Mouse (Mus musculus): ENCODE results near the gene Tspan18. TPM values are rescaled to one million over a fixed set of nuclear protein-coding genes. Genes with fewer than 3 reads are reported as not detected.

Tspan18 gene
- total RNA-seq, 2 experiments from 2014 or later, result 15.6 to 18.9 TPM

DNA sequence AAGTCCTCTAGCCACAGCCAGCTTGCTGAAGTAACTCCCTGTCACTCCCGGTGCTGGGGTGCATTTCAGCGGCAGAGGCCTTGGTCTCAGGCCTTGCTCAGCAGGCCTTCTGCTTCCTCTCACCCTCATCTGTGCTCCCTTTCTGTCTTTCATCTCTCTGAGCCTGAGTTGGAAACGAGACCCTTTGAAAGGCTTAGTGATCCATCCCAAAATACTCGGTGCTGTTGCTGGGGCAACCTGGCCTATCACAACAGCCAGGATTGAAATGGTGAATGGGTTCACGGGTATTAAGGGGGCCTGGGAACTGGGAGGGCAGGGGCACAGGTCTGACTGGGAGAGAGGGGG lies 105.9 kb downstream of the Tspan18 start:
- intact Hi-C loops (cut with DNase I), result loop anchor here (5.0 to 10.0 kb wide), 3 partner anchors 34 to 556 kb away; no protein-coding TSS in a partner anchor
- DNase-seq (ENCODE audit: low spot score), result no peak

GRCm38 (mm10) chr2:93227713-93228479 lies 106.4 kb downstream of the Tspan18 start:
- intact Hi-C loops (cut with DNase I), result loop anchor here (1.0 to 10.0 kb wide), 5 partner anchors 34 to 557 kb away; no protein-coding TSS in a partner anchor
- no peak for DNase-seq (ENCODE audit: low spot score)

DNA sequence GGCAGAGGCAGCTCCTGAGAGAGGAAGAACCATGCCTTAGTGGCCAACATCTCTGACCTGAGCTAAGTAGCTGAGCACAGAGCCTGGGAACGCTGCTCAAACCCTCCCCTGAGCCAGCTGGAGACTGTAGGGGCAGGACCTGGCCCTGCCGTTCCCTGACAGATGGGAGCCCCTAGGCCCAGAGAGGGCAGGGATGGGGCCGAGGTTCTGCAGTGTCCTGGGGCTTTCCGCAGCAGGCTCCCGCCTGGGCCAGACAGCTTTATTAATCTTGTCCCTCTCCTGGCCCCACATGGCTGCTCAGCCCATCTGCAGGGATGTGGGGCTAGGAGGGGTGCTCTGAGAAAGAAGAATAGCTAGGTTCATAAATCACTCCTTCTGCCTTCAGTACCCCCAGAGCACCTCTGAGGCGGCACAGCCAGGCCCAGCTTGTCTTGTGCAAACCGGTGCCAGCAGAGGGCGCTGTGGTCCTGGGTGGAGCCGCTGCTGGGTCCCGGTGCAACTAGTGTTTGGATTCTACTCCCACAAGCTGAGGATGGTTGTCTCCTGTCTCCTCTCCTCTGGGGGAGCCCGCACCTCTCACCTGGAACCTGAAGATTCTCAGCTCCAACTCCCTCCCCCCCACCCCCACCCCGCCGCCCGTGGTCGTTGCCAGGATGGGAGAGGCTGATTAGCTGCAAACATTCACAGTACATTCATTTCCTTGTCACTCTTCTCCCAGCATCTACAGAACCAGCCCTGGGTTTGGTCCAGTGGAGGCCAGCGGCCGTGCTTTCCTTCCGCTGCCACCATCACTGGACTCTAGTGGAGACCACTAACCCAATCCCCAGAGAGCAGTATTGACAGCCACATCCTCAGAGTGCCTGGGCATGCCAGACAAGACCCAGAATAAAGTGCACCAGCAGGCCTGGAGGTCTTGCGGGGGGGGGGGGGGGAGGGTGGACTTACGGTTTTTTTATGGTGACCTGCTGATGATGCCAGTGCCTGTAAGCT lies 107.4 kb downstream of the Tspan18 start:
- intact Hi-C loops (cut with DNase I), result loop anchor here (1.0 to 10.0 kb wide), 5 partner anchors 35 to 558 kb away; no protein-coding TSS in a partner anchor

GRCm38 (mm10) chr2:93223463-93223862 lies 110.8 kb downstream of the Tspan18 start:
- intact Hi-C loops (cut with DNase I), result loop anchor here (10.0 kb wide), 2 partner anchors 431 to 561 kb away; no protein-coding TSS in a partner anchor
- no peak for DNase-seq (ENCODE audit: low spot score)

More for the DNA sequence above, 107.4 kb downstream of the Tspan18 start:
- peak; percentile 65 for DNase-seq (ENCODE audit: low spot score)

- intact Hi-C loops (cut with DNase I), result loop anchor here (10.0 kb wide), 2 partner anchors 434 to 564 kb away; no protein-coding TSS in a partner anchor
Observed at GRCm38 (mm10) chr2:93220447-93220846, 113.9 kb downstream of the Tspan18 start.

DNA sequence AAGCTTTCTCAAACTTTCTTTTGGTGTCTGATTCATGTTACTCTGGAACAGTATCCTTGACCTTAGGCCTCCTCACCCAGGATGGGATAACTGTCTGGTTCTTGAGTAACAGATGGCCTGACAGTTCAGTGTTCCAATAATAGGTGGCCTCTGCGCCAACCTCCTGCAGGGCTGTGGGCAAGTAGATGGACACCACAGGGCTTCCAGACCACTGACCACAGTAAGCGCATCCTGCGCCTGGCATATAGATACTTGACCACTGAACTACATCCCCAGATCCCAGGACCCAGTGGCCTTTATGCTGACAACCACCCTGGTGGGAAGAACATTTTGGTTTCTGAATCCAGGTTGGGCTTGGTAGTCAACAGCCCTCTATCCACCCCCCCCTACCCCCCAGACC lies 114.7 kb downstream of the Tspan18 start:
- DNase-seq (ENCODE audit: low spot score), result no peak
- intact Hi-C loops (cut with DNase I), result loop anchor here (2.0 kb wide), 1 partner anchor 251 kb away; no protein-coding TSS in a partner anchor

More at GRCm38 (mm10) chr2:93220447-93220846, 113.9 kb downstream of the Tspan18 start:
- DNase-seq (ENCODE audit: low spot score), result no peak

- no peak for DNase-seq (ENCODE audit: low spot score)
- intact Hi-C loops (cut with DNase I), result loop anchor here (2.0 kb wide), 1 partner anchor 252 kb away; no protein-coding TSS in a partner anchor
Observed at GRCm38 (mm10) chr2:93218353-93218990, 115.8 kb downstream of the Tspan18 start.

- peak; percentile 64 for DNase-seq (ENCODE audit: low spot score)
- intact Hi-C loops (cut with DNase I), result loop anchor here (1.0 kb wide), 1 partner anchor 201 kb away; no protein-coding TSS in a partner anchor
Observed at GRCm38 (mm10) chr2:93217015-93217414, 117.3 kb downstream of the Tspan18 start.

DNA sequence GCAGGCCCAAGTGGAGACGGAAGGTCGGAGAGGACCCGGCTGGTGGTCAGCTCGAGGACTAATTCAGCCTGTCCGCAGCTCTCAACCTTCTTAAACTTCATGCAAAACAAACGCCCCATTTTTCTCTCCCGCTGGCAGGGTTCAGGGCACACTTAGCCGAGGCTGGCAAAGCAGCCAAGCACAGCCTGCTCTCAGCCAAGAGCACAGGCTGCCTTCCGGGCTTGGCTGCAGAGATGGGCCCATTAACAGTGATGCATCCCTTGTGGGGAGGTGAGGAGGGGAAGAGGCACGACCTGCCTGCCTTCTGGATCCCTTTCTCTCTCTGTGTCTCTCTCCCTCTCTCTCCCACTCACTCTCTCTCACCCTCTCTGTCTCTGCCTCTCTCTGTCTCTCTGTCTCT lies 118.5 kb downstream of the Tspan18 start:
- DNase-seq (ENCODE audit: low spot score), result no peak
- intact Hi-C loops (cut with DNase I), result no loop called here

GRCm38 (mm10) chr2:93214192-93214591 lies 120.1 kb downstream of the Tspan18 start:
- intact Hi-C loops (cut with DNase I), result no loop called here
- no peak for DNase-seq (ENCODE audit: low spot score)

- DNase-seq (ENCODE audit: low spot score), result no peak
- intact Hi-C loops (cut with DNase I), result no loop called here
Observed at GRCm38 (mm10) chr2:93212865-93213264, 121.4 kb downstream of the Tspan18 start.

GRCm38 (mm10) chr2:93212386-93212785 lies 121.9 kb downstream of the Tspan18 start:
- intact Hi-C loops (cut with DNase I), result no loop called here
- no peak for DNase-seq (ENCODE audit: low spot score)

GRCm38 (mm10) chr2:93206126-93206525 lies 128.2 kb downstream of the Tspan18 start:
- no peak for DNase-seq (ENCODE audit: low spot score)
- intact Hi-C loops (cut with DNase I), result no loop called here

- intact Hi-C loops (cut with DNase I), result no loop called here
- no peak for DNase-seq (ENCODE audit: low spot score)
Observed at GRCm38 (mm10) chr2:93204571-93204970, 129.7 kb downstream of the Tspan18 start.

- intact Hi-C loops (cut with DNase I), result no loop called here
Observed at GRCm38 (mm10) chr2:93203682-93204081, 130.6 kb downstream of the Tspan18 start.

DNA sequence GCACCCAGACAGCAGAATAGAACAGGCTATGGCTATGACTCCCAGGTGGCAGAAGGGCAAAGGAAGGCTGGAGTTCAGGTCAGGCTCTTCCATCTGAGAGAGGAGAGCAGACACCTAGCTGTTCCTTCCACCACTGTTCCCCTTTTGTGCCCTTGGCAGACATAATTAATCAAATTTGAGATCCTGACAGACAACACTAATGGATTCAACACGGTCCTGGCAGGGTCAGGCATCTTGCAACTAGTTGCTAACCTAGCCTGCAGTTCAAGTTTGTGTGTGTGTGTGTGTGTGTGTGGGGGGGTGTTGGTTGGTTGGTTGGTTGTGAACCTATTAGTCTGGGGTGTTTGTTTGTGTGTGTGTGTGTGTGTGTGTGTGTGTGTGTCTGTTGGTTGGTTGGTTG lies 131.5 kb downstream of the Tspan18 start:
- intact Hi-C loops (cut with DNase I), result no loop called here
- DNase-seq (ENCODE audit: low spot score), result no peak

More at GRCm38 (mm10) chr2:93203682-93204081, 130.6 kb downstream of the Tspan18 start:
- DNase-seq (ENCODE audit: low spot score), result no peak

DNA sequence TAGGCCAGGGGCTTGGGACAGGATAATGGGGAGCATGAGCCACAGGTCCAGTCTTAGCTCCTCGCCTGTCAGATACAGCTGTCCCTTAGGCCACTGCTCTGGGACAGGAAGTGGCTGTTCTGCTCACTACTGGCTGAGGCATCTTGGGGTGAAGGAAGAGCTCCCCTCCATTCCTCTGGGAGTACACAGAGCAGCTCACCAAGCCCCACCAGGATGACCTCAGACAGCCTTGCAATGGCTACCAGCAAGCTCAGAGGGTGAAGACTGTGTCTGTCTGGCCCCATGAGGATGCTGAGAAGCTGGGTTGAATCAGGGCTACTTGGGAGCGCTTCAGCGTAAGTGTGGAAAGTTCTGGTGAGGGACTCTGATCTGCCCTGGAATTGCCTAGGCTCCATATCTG lies 132.3 kb downstream of the Tspan18 start:
- intact Hi-C loops (cut with DNase I), result no loop called here
- DNase-seq (ENCODE audit: low spot score), result no peak

DNA sequence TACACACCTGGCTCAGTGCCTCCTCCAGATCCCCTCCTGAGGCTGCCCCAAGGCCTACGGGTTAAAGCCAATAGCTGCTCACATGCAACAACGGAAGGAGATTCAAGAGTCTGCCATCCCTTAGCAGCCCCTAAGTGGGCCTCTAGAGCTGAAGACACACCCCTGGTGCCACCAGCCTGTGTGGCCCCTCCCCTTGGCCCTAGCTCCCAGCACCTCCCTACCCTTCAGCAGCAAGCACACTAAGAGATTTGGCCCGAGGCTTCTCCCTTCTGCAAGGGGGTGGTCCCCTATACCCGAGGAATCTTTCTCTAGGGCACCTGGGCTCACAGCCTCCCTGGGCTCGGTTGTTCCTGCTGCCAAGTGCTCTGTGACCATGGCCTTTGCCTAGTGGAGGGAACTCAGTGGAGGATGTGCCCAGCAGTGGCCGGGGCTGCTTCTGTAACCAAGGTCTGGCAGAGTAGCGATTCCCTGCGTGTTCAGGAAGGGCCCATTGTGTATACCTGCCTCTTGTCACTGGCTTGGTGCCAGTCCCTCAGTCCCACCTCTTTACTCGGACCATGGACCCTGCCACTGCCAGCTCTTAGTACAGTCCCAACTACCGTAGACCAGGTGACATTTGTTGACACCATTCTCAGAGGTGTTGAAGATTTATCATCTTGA lies 133.5 kb downstream of the Tspan18 start:
- no peak for DNase-seq (ENCODE audit: low spot score)
- intact Hi-C loops (cut with DNase I), result no loop called here

GRCm38 (mm10) chr2:93199531-93199974 lies 134.8 kb downstream of the Tspan18 start:
- peak; percentile 79 for DNase-seq (ENCODE audit: low spot score)
- intact Hi-C loops (cut with DNase I), result loop anchor here (1.0 to 5.0 kb wide), 4 partner anchors 65 to 297 kb away; no protein-coding TSS in a partner anchor
